Mouse (Mus musculus): ENCODE data around the gene Tbx4.

Gene Tbx4

GRCm38 (mm10) chr11:85885665-85886428, at the start of gene Tbx4:
Tbx4 (plus strand) TSS chr11:85886422.
- DNase-seq (ENCODE audit: low spot score) = peak; percentile 47

GRCm38 (mm10) chr11:85836523-85837290, 49.5 kb upstream of the Tbx4 start:
- no peak for DNase-seq (ENCODE audit: low spot score)

- no peak for DNase-seq (ENCODE audit: low spot score)
Measured at GRCm38 (mm10) chr11:85837291-85837647, 49.0 kb upstream of the Tbx4 start.

GRCm38 (mm10) chr11:85837648-85838423, 48.4 kb upstream of the Tbx4 start:
- DNase-seq (ENCODE audit: low spot score) = no peak

- no peak for DNase-seq (ENCODE audit: low spot score)
Measured at GRCm38 (mm10) chr11:85838424-85839257, 47.6 kb upstream of the Tbx4 start.

GRCm38 (mm10) chr11:85839258-85840030, 46.8 kb upstream of the Tbx4 start:
- no peak for DNase-seq (ENCODE audit: low spot score)

- no peak for DNase-seq (ENCODE audit: low spot score)
Measured at GRCm38 (mm10) chr11:85840031-85840802, 46.0 kb upstream of the Tbx4 start.

- DNase-seq (ENCODE audit: low spot score) = no peak
Measured at GRCm38 (mm10) chr11:85840803-85841145, 45.4 kb upstream of the Tbx4 start.

GRCm38 (mm10) chr11:85841211-85841681, 45.0 kb upstream of the Tbx4 start:
- DNase-seq (ENCODE audit: low spot score) = no peak

GRCm38 (mm10) chr11:85841980-85842379, 44.2 kb upstream of the Tbx4 start:
- peak; percentile 90 for DNase-seq (ENCODE audit: low spot score)

GRCm38 (mm10) chr11:85842596-85843346, 43.5 kb upstream of the Tbx4 start:
- DNase-seq (ENCODE audit: low spot score) = peak; percentile 53

GRCm38 (mm10) chr11:85843347-85843692, 42.9 kb upstream of the Tbx4 start:
- DNase-seq (ENCODE audit: low spot score) = peak; percentile 92

GRCm38 (mm10) chr11:85844144-85844965, 41.9 kb upstream of the Tbx4 start:
- peak; percentile 97 for DNase-seq (ENCODE audit: low spot score)

GRCm38 (mm10) chr11:85844971-85845370, 41.3 kb upstream of the Tbx4 start:
- no peak for DNase-seq (ENCODE audit: low spot score)

GRCm38 (mm10) chr11:85845921-85846320, 40.3 kb upstream of the Tbx4 start:
- peak; percentile 52 for DNase-seq (ENCODE audit: low spot score)

- DNase-seq (ENCODE audit: low spot score) = peak; percentile 45
Measured at GRCm38 (mm10) chr11:85846509-85846908, 39.7 kb upstream of the Tbx4 start.

GRCm38 (mm10) chr11:85849037-85849436, 37.2 kb upstream of the Tbx4 start:
- DNase-seq (ENCODE audit: low spot score) = peak; percentile 66

GRCm38 (mm10) chr11:85850233-85850632, 36.0 kb upstream of the Tbx4 start, which contains the start of gene Gm11444:
Gm11444 (minus strand) TSS chr11:85850333.
- no peak for DNase-seq (ENCODE audit: low spot score)
